Mouse (Mus musculus): ENCODE measurements around the gene Zscan12. TPM values are rescaled to one million over a fixed set of nuclear protein-coding genes. Genes with fewer than 3 reads are reported as not detected.
"Not testable (repeated sequence)": the region's sequence is repeated elsewhere in the genome, so short reads cannot be mapped to it uniquely, and the experiment has no call there.

The Zscan12 gene
- polyA plus RNA-seq, 1 experiment from 2014 or later: 16.7 TPM

- H3K36me3 ChIP-seq: no peaks in the 10 kb centered on the region
- H3K9me3 ChIP-seq: no peaks in the 10 kb centered on the region
- no peak overlapping the region for H3K4me2 ChIP-seq (replicated peaks)
- H3K27me3 ChIP-seq: no peaks in the 10 kb centered on the region
- H3K27ac ChIP-seq (replicated peaks): no peak overlapping the region
- ATAC-seq (replicated peaks): no peak
- H3K4me1 ChIP-seq: no peaks in the 10 kb centered on the region
- H3K9ac ChIP-seq (replicated peaks): no peak overlapping the region
- H3K4me3 ChIP-seq: no peak overlapping the region
These were observed 12.0 kb upstream of the Zscan12 start for GRCm38 (mm10) chr13:21350593-21350992.

DNA sequence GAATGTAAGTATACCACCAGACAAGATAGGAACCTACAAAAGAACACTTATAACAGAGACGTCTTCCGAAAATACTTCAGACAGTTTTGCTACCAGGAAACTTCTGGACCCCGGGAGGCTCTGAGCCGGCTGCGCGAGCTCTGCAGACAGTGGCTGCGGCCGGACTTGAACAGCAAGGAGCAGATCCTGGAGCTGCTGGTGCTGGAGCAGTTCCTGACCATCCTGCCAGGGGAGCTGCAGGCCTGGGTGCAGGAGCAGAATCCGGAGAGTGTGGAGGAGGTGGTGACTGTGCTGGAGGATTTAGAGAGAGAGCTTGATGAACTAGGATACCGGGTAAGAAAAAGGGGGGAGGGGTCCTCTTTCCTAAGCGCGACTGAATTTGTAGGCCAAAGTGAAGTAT is 1.1 kb downstream of the Zscan12 start:
- ATAC-seq (replicated peaks): no peak
- H3K9ac ChIP-seq (replicated peaks): peak overlapping the region; percentile 79; the same call in 1 of the 2 replicates

DNA sequence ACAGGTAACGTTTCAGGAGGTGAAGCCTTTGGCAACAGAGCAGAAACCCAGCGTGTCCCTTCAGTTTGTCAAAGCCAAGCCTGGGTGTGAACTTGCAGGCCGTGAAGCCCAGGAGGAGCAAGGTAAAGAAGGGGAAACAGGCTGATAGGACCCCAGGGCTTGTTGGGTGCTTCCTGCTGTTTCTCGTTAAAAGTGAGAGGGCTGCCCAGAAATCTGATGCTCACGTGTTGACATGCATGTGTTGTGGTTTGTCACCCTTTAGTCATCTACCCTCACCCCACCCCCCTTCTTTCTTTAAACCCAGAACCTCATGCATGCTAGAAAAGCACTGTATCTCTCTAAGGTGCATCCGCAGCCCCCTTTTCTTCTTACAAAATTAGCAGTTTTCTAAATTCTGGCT is 4.0 kb downstream of the Zscan12 start:
- no peak overlapping the region for H3K9ac ChIP-seq (replicated peaks)
- H3K9me3 ChIP-seq: no peaks in the 10 kb centered on the region
- H3K4me3 ChIP-seq: no peak overlapping the region
- no peak overlapping the region for H3K27ac ChIP-seq (replicated peaks)
- H3K27me3 ChIP-seq: no peaks in the 10 kb centered on the region
- peaks cover 27% of the 10 kb centered on the region for H3K4me1 ChIP-seq
- H3K4me2 ChIP-seq (replicated peaks): no peak overlapping the region
- no peak for ATAC-seq (replicated peaks)
- peaks cover 34% of the 10 kb centered on the region for H3K36me3 ChIP-seq
- 81% methylated on average over 6 of the region's 6 CpGs for WGBS

More for the DNA sequence above, 1.1 kb downstream of the Zscan12 start:
- Histone ChIP-seq H3K4me1 (peaks cover 27% of the 10 kb centered on the region), H3K4me3 (peak overlapping the region; percentile 64), H3K9me3 (no peaks in the 10 kb centered on the region), H3K4me2 (replicated peaks) (peak overlapping the region; percentile 64), H3K36me3 (peaks cover 9% of the 10 kb centered on the region), H3K27me3 (no peaks in the 10 kb centered on the region), H3K27ac (replicated peaks) (no peak overlapping the region)
- WGBS: 67% methylated on average over 12 of the region's 12 CpGs

GRCm38 (mm10) chr13:21372700-21373099 is 10.1 kb downstream of the Zscan12 start:
- Histone ChIP-seq H3K9me3 (no peaks in the 10 kb centered on the region), H3K9ac (replicated peaks) (no peak overlapping the region), H3K4me1 (no peaks in the 10 kb centered on the region), H3K36me3 (peaks cover 34% of the 10 kb centered on the region), H3K4me2 (replicated peaks) (no peak overlapping the region), H3K27me3 (no peaks in the 10 kb centered on the region), H3K4me3 (no peak overlapping the region), H3K27ac (replicated peaks) (no peak overlapping the region)
- 89% methylated on average over 2 of the region's 2 CpGs for WGBS
- ATAC-seq (replicated peaks): no peak

- Histone ChIP-seq H3K27ac (replicated peaks) (no peak overlapping the region), H3K27me3 (no peaks in the 10 kb centered on the region), H3K4me2 (replicated peaks) (no peak overlapping the region), H3K9me3 (no peaks in the 10 kb centered on the region), H3K4me1 (no peaks in the 10 kb centered on the region), H3K4me3 (no peak overlapping the region), H3K9ac (replicated peaks) (no peak overlapping the region), H3K36me3 (no peaks in the 10 kb centered on the region)
- no peak for ATAC-seq (replicated peaks)
- WGBS: 92% methylated on average over 2 of the region's 2 CpGs
These were observed 15.2 kb downstream of the Zscan12 start for GRCm38 (mm10) chr13:21377773-21378172.

DNA sequence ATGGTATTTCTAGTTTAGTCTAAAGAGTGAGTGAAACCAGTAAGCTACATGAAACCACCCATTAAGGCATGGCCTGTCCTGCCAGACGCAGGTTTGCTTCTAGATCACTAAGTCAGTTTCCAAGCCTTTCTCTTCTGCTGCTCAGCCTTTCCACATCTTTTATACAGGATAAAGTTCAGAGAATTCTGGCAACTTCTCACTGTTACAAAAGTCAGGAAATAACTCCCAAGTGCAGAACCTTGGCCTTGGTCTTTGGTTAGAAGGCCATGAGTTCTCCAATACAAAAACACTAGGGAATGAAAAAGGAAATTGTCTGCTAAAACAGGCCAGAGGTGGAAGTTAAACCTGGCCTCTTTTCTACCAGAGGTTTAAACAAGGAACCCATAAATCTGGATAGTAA is 32.6 kb downstream of the Zscan12 start:
- no peak overlapping the region for H3K4me2 ChIP-seq (replicated peaks)
- 98% methylated on average over 1 of the region's 1 CpGs for WGBS
- H3K27ac ChIP-seq (replicated peaks): no peak overlapping the region
- peaks cover 63% of the 10 kb centered on the region for H3K36me3 ChIP-seq
- no peak overlapping the region for H3K9ac ChIP-seq (replicated peaks)
- H3K27me3 ChIP-seq: no peaks in the 10 kb centered on the region
- no peak overlapping the region for H3K4me3 ChIP-seq
- H3K9me3 ChIP-seq: no peaks in the 10 kb centered on the region
- H3K4me1 ChIP-seq: peaks cover 13% of the 10 kb centered on the region
- ATAC-seq (replicated peaks): no peak

GRCm38 (mm10) chr13:21395623-21396022 is 33.0 kb downstream of the Zscan12 start:
- Histone ChIP-seq H3K27me3 (no peaks in the 10 kb centered on the region), H3K27ac (replicated peaks) (no peak overlapping the region), H3K36me3 (peaks cover 59% of the 10 kb centered on the region), H3K9me3 (no peaks in the 10 kb centered on the region), H3K9ac (replicated peaks) (no peak overlapping the region), H3K4me2 (replicated peaks) (no peak overlapping the region), H3K4me3 (no peak overlapping the region), H3K4me1 (peaks cover 16% of the 10 kb centered on the region)
- 96% methylated on average over 6 of the region's 6 CpGs for WGBS
- ATAC-seq (replicated peaks): no peak

- H3K4me3 ChIP-seq; H3K9ac ChIP-seq (replicated peaks); ATAC-seq (replicated peaks); H3K27me3 ChIP-seq; H3K4me2 ChIP-seq (replicated peaks); H3K27ac ChIP-seq (replicated peaks); H3K9me3 ChIP-seq: not testable (repeated sequence)
- peaks cover 55% of the 10 kb centered on the region for H3K36me3 ChIP-seq
- 98% methylated on average over 18 of the region's 18 CpGs for WGBS
- peaks cover 20% of the 10 kb centered on the region for H3K4me1 ChIP-seq
These were observed 33.4 kb downstream of the Zscan12 start for GRCm38 (mm10) chr13:21396048-21396447.

DNA sequence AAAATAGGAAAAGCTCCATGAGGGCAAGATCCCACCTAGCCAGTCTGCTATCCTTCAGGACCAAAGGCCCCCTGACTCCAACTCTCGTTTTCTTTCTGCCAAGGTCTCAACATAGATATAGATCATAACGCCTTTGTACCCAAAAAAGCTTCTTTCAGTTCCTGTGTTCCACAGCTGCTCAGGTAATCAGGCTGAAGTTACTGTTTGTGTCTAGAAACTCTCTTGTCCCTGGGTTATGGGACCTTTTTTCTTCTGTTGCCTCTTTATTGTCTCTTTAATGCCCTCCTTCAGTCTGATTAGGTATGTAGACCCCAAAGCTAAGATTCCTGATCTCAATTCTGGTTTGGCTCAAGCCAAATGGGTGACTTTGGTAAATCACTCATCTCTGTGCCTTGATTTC is 34.9 kb downstream of the Zscan12 start:
- Histone ChIP-seq H3K27ac (replicated peaks) (no peak overlapping the region), H3K9me3 (no peaks in the 10 kb centered on the region), H3K4me2 (replicated peaks) (no peak overlapping the region), H3K9ac (replicated peaks) (no peak overlapping the region), H3K4me1 (peaks cover 30% of the 10 kb centered on the region), H3K4me3 (no peak overlapping the region), H3K36me3 (peaks cover 41% of the 10 kb centered on the region), H3K27me3 (no peaks in the 10 kb centered on the region)
- WGBS: 91% methylated on average over 2 of the region's 2 CpGs
- ATAC-seq (replicated peaks): no peak

- H3K4me2 ChIP-seq (replicated peaks): peak overlapping the region; percentile 67
- H3K9ac ChIP-seq (replicated peaks): peak overlapping the region; percentile 90; the same call in 1 of the 2 replicates
- no peaks in the 10 kb centered on the region for H3K27me3 ChIP-seq
- H3K36me3 ChIP-seq: peaks cover 11% of the 10 kb centered on the region
- H3K9me3 ChIP-seq: no peaks in the 10 kb centered on the region
- ATAC-seq (replicated peaks): no peak
- peaks cover 32% of the 10 kb centered on the region for H3K4me1 ChIP-seq
- H3K4me3 ChIP-seq: peak overlapping the region; percentile 97
- 70% methylated on average over 3 of the region's 3 CpGs for WGBS
- H3K27ac ChIP-seq (replicated peaks): no peak overlapping the region
These were observed 38.5 kb downstream of the Zscan12 start for GRCm38 (mm10) chr13:21401166-21401565.

DNA sequence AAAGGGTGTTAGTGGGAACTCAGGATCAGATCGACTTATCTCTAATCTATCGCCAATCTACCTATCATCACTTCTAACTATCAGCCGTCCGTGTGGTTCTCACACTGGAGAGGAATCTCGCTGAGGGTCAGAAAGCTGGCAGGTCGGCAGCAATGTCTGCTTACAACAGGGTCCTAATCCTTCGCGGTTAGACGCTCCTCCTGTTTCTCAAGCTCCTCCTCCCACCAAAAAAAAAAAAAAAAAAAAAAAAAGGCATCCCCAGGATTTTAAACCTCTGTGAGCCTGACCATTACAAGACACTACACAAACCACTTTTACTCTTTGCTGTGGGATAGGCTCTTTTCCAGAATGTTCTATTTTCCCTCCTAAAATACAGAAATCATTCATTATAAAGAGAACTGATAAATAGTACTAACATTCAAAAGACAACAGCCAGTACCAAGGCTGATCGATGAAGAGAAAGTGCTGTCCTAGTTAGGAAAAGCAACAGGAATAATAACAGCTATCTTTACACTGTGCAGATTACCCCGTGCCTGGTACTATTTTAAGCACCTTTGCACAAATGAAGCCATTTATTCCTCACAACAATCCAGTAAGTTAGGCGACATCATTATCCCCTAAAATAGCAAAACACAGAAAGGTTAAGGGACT is 39.1 kb downstream of the Zscan12 start:
- H3K4me2 ChIP-seq (replicated peaks): peak overlapping the region; percentile 67
- peak; percentile 53 for ATAC-seq (replicated peaks)
- whole genome bisulfite sequencing: 12% methylated on average over 12 of the region's 12 CpGs
- H3K27ac ChIP-seq (replicated peaks): peak overlapping the region; percentile 70
- peak overlapping the region; percentile 90 for H3K9ac ChIP-seq (replicated peaks)
- H3K4me1 ChIP-seq: peaks cover 32% of the 10 kb centered on the region
- H3K4me3 ChIP-seq: peak overlapping the region; percentile 97
- H3K9me3 ChIP-seq: no peaks in the 10 kb centered on the region
- H3K36me3 ChIP-seq: peaks cover 11% of the 10 kb centered on the region
- H3K27me3 ChIP-seq: no peaks in the 10 kb centered on the region

GRCm38 (mm10) chr13:21402287-21402846 is 39.7 kb downstream of the Zscan12 start, which contains the start of gene Zkscan3:
TSS of gene Zkscan3 (minus strand) at chr13:21402755.
- peak within 1 kb of the TSS; percentile 90 for H3K9ac ChIP-seq (replicated peaks)
- peaks cover 32% of the 10 kb centered on the region for H3K4me1 ChIP-seq
- H3K36me3 ChIP-seq: peaks cover 11% of the 10 kb centered on the region
- peak within 1 kb of the TSS; percentile 97 for H3K4me3 ChIP-seq
- 0% methylated on average over 35 of the region's 35 CpGs for WGBS
- H3K27me3 ChIP-seq: no peaks in the 10 kb centered on the region
- H3K4me2 ChIP-seq (replicated peaks): peak within 1 kb of the TSS; percentile 67
- H3K9me3 ChIP-seq: no peaks in the 10 kb centered on the region
- ATAC-seq (replicated peaks): peak; percentile 98
- H3K27ac ChIP-seq (replicated peaks): peak within 1 kb of the TSS; percentile 70

All from forebrain, embryonic 15.5 days (tissue).